Comparison of ENCODE assay signal across 16 mouse cellular contexts in genomic region chr2:179521444-179521843, GRCm38 (mm10).
DNase-seq lines count a peak whose midpoint lies in the region; ATAC-seq and TF ChIP-seq lines count a peak whose summit lies in the region.
"Had no signal": no experiment of that assay in that cellular context is flagged by ENCODE, and none has a peak within 500 bp of the region (broad histone marks: within the 10 kb centered on the region; RNA-seq: fewer than 3 reads in every experiment).

No protein-coding gene starts in this region.

- H3K36me3 ChIP-seq in E14TG2a.4 (ENCODE audit: insufficient read depth, low read length): no peaks in the 10 kb centered on the region
- no peaks in the 10 kb centered on the region for H3K36me3 ChIP-seq in ES-Bruce4 (ENCODE audit: control insufficient read depth, insufficient read depth, low read length, poor library complexity, severe bottlenecking)
- no peaks in the 10 kb centered on the region for H3K36me3 ChIP-seq in forebrain, embryonic 12.5 days (replicated peaks)
- H3K36me3 ChIP-seq in midbrain, embryonic 13.5 days: no peaks in the 10 kb centered on the region
- H3K36me3 ChIP-seq: hindbrain, embryonic 12.5 days; liver, embryonic 13.5 days had no signal

- H3K9me3 ChIP-seq in E14TG2a.4 (ENCODE audit: low read length): 0 out of 2 replicates have a peak, but pooled peaks cover 3% of the 10 kb centered on the region
- H3K9me3 ChIP-seq in ES-Bruce4 (replicated peaks; ENCODE audit: control insufficient read depth, insufficient read depth, low read length, poor library complexity, severe bottlenecking): no peaks in the 10 kb centered on the region
- no peaks in the 10 kb centered on the region for H3K9me3 ChIP-seq in forebrain, embryonic 12.5 days
- no peaks in the 10 kb centered on the region for H3K9me3 ChIP-seq in midbrain, embryonic 13.5 days
- H3K9me3 ChIP-seq: hindbrain, embryonic 12.5 days; liver, embryonic 13.5 days had no signal

- ATAC-seq in forebrain, embryonic 12.5 days (ENCODE audit: low FRiP score): peak; percentile 38; the same call in 1 of the 2 replicates
- peak; percentile 6; the same call in 1 of the 2 replicates for ATAC-seq in midbrain, embryonic 13.5 days
- ATAC-seq: CD4-positive, CD25-positive, alpha-beta regulatory T cell, adult 4 months; intestine, embryonic 16.5 days; lung, postnatal 0 days had no signal

- H3K27me3 ChIP-seq in E14TG2a.4 (ENCODE audit: insufficient read depth, low read length) (peaks cover 44% of the 10 kb centered on the region), ES-Bruce4 (ENCODE audit: control insufficient read depth, insufficient read depth, low read length, poor library complexity, severe bottlenecking) (no peaks in the 10 kb centered on the region)
- H3K27me3 ChIP-seq in forebrain, embryonic 12.5 days: peaks cover 4% of the 10 kb centered on the region; the same call in 1 of the 2 replicates
- H3K27me3 ChIP-seq in midbrain, embryonic 13.5 days: peaks cover 14% of the 10 kb centered on the region; the same call in 1 of the 2 replicates
- H3K27me3 ChIP-seq: liver, embryonic 13.5 days had no signal

- H3K27ac ChIP-seq in ES-Bruce4 (ENCODE audit: insufficient read depth, low read length): peak overlapping the region; percentile 53
- H3K27ac ChIP-seq in forebrain, embryonic 12.5 days: peak overlapping the region; percentile 78
- no peak overlapping the region; the same call in 1 of the 2 replicates for H3K27ac ChIP-seq in midbrain, embryonic 13.5 days
- no peak overlapping the region for H3K27ac ChIP-seq in gastrocnemius, adult 2 months
- H3K27ac ChIP-seq: hindbrain, embryonic 12.5 days; liver, embryonic 13.5 days had no signal

- TF ChIP-seq EP300 in ES-Bruce4 (IDR thresholded peaks at IDR 0.05; ENCODE audit: insufficient read depth, low read depth, low read length): no peak

- peak overlapping the region; percentile 57 for H3K4me3 ChIP-seq in E14TG2a.4 (replicated peaks; ENCODE audit: low read length)
- H3K4me3 ChIP-seq in ES-Bruce4 (ENCODE audit: low read depth, low read length): no peak overlapping the region
- no peak overlapping the region for H3K4me3 ChIP-seq in forebrain, embryonic 12.5 days (replicated peaks)
- H3K4me3 ChIP-seq in midbrain, embryonic 13.5 days (replicated peaks): no peak overlapping the region
- no peak overlapping the region for H3K4me3 ChIP-seq in gastrocnemius, adult 2 months
- H3K4me3 ChIP-seq: hindbrain, embryonic 12.5 days; liver, embryonic 13.5 days had no signal

- intact Hi-C loops in gastrocnemius, adult 2 months (cut with DNase I): no loop called here

- DNase-seq in gastrocnemius, adult 2 months: no peak
- DNase-seq in cerebellum, adult 8-10 months: no peak
- DNase-seq in gastrocnemius, adult 18-20 months (ENCODE audit: low spot score): no peak
- DNase-seq: cerebellum, adult 11 months; kidney, postnatal 10 days; liver, embryonic 13.5 days; right cerebral cortex, postnatal 4 days; thymus, adult 18-20 months had no signal

- H3K4me1 ChIP-seq in E14TG2a.4 (replicated peaks; ENCODE audit: low read depth, low read length) (peaks cover 88% of the 10 kb centered on the region), ES-Bruce4 (ENCODE audit: control insufficient read depth, insufficient read depth, low read length) (peaks cover 4% of the 10 kb centered on the region)
- H3K4me1 ChIP-seq in forebrain, embryonic 12.5 days: peaks cover 65% of the 10 kb centered on the region
- peaks cover 50% of the 10 kb centered on the region for H3K4me1 ChIP-seq in midbrain, embryonic 13.5 days (replicated peaks)
- H3K4me1 ChIP-seq: liver, embryonic 13.5 days had no signal

- TF ChIP-seq CTCF in E14TG2a.4 (conservative IDR thresholded peaks at IDR 0.05; ENCODE audit: low read length): no peak
- no peak for TF ChIP-seq CTCF in ES-Bruce4 (IDR thresholded peaks at IDR 0.05; ENCODE audit: low read depth, low read length)
- TF ChIP-seq CTCF in gastrocnemius, adult 2 months (IDR thresholded peaks at IDR 0.05): no peak

- 13% methylated on average over 5 of the region's 5 CpGs for WGBS in forebrain, embryonic 12.5 days
- 23% methylated on average over 5 of the region's 5 CpGs for WGBS in midbrain, embryonic 13.5 days

- H3K9ac ChIP-seq in ES-Bruce4 (ENCODE audit: low read depth, poor library complexity, severe bottlenecking): no peak overlapping the region
- H3K9ac ChIP-seq in forebrain, embryonic 12.5 days: no peak overlapping the region
- no peak overlapping the region for H3K9ac ChIP-seq in midbrain, embryonic 13.5 days (replicated peaks)
- H3K9ac ChIP-seq: hindbrain, embryonic 12.5 days; liver, embryonic 13.5 days had no signal

- no peak overlapping the region for H3K4me2 ChIP-seq in forebrain, embryonic 12.5 days
- no peak overlapping the region for H3K4me2 ChIP-seq in midbrain, embryonic 13.5 days (replicated peaks)
- H3K4me2 ChIP-seq: hindbrain, embryonic 12.5 days; liver, embryonic 13.5 days had no signal

- TF ChIP-seq POLR2A in ES-Bruce4 (IDR thresholded peaks at IDR 0.05; ENCODE audit: insufficient read depth, low read length): no peak

Comparison
In these comparisons a context has a peak if more than half of its experiments do, and no peak if none do; other contexts are left out.
1. H3K27ac ChIP-seq: peak in ES-Bruce4 (single experiment) and forebrain, embryonic 12.5 days (single experiment); none in midbrain, embryonic 13.5 days (single experiment) and gastrocnemius, adult 2 months (single experiment).